Mouse (Mus musculus) heart, embryonic 13.5 days (tissue): ENCODE results near the gene Cacna1c. TPM values are rescaled to one million over a fixed set of nuclear protein-coding genes. Genes with fewer than 3 reads are reported as not detected.

Experiments
- ATAC-seq: fragments of 200-750 bp; cut with Nextera tagmentation; 2 replicates; pipeline ENCODE4 v1.8.0; 2017; ENCODE audit warnings: moderate TSS enrichment; ENCODE audit not compliant: insufficient number of reproducible peaks, low FRiP score, low TSS enrichment; ENCODE audit errors: extremely low read depth
- H3K27ac ChIP-seq: fragments of 300-500 bp; sonication (generic); replicated peaks from 2 replicates; pipeline ENCODE4 v1.5.1; 2015; ENCODE audit warnings: moderate library complexity, mild to moderate bottlenecking, inconsistent platforms
- H3K27me3 ChIP-seq: fragments of 300-500 bp; sonication (generic); replicated peaks from 2 replicates; pipeline ENCODE4 v1.6.1; 2015; ENCODE audit warnings: mild to moderate bottlenecking, inconsistent platforms
- H3K36me3 ChIP-seq: fragments of 300-500 bp; sonication (generic); 2 replicates; pipeline ENCODE4 v1.6.1; 2015; ENCODE audit warnings: mild to moderate bottlenecking, inconsistent platforms
- H3K4me1 ChIP-seq: fragments of 300-500 bp; sonication (generic); 2 replicates; pipeline ENCODE4 v1.6.1; 2015; ENCODE audit warnings: inconsistent platforms
- H3K4me2 ChIP-seq: fragments of 300-500 bp; sonication (generic); 2 replicates; pipeline ENCODE4 v1.6.1; 2015; ENCODE audit warnings: inconsistent platforms, mild to moderate bottlenecking, moderate library complexity
- H3K4me3 ChIP-seq: fragments of 300-500 bp; sonication (generic); 2 replicates; pipeline ENCODE4 v1.5.1; 2015; ENCODE audit warnings: moderate library complexity, mild to moderate bottlenecking, inconsistent platforms
- H3K9ac ChIP-seq: fragments of 300-500 bp; sonication (generic); 2 replicates; pipeline ENCODE4 v1.6.1; 2015; ENCODE audit warnings: inconsistent platforms, mild to moderate bottlenecking, moderate library complexity
- H3K9me3 ChIP-seq: fragments of 300-500 bp; sonication (generic); 2 replicates; pipeline ENCODE4 v1.6.1; 2016; ENCODE audit warnings: inconsistent platforms
- WGBS: fragments of 180-500 bp; shearing (Covaris S2); methylation state at CpG from one replicate; pipeline ENCODE4 v1.1.7; 2015; ENCODE audit warnings: mixed read lengths; 5-methylcytosine and 5-hydroxymethylcytosine counted together
- polyA plus RNA-seq: library from polyadenylated mRNA; unstranded; fragments of >200 nt; fragmentation: Nextera tagmentation; extraction: Ambion mirVana; gene quantifications from 2 replicates; pipeline ENCODE4 v1.2.1, GENCODE M21; 2015

The Cacna1c gene
- polyA plus RNA-seq, 1 experiment from 2014 or later, result 41.8 TPM

- Histone ChIP-seq H3K36me3 (no peaks in the 10 kb centered on the region), H3K4me3 (no peak overlapping the region), H3K9me3 (no peaks in the 10 kb centered on the region), H3K27me3 (no peaks in the 10 kb centered on the region), H3K9ac (no peak overlapping the region), H3K4me1 (peaks cover 62% of the 10 kb centered on the region), H3K4me2 (no peak overlapping the region), H3K27ac (peak overlapping the region; percentile 50)
- no peak for ATAC-seq
- WGBS, result 84% methylated on average over 8 of the region's 8 CpGs
These were observed 212.7 kb downstream of the Cacna1c start for GRCm38 (mm10) chr6:118983471-118984040.

DNA sequence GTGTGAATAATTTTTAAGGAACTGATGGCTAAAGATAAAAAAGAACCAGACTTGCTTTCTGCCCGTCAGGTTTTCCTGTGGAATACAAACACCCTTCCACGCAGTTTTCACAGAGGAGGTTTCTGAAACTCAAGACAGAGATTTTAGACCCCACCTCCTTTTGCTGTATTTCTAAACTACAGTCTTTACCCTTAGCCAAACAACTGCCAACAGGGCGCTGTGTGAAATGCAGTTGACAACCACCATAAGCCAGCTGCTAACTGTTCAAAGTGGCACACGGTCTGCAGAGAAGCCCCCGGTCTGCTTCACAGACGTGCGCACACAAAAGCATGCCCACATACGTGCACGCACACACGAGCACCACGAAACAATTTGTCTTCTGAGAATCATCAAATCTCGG, 216.0 kb downstream of the Cacna1c start:
- no peaks in the 10 kb centered on the region for H3K9me3 ChIP-seq
- no peak overlapping the region for H3K4me3 ChIP-seq
- H3K4me1 ChIP-seq, result peaks cover 68% of the 10 kb centered on the region
- no peaks in the 10 kb centered on the region for H3K27me3 ChIP-seq
- H3K27ac ChIP-seq, result no peak overlapping the region
- H3K36me3 ChIP-seq, result no peaks in the 10 kb centered on the region
- no peak overlapping the region for H3K4me2 ChIP-seq
- 66% methylated on average over 12 of the region's 12 CpGs for WGBS
- no peak for ATAC-seq
- no peak overlapping the region for H3K9ac ChIP-seq

DNA sequence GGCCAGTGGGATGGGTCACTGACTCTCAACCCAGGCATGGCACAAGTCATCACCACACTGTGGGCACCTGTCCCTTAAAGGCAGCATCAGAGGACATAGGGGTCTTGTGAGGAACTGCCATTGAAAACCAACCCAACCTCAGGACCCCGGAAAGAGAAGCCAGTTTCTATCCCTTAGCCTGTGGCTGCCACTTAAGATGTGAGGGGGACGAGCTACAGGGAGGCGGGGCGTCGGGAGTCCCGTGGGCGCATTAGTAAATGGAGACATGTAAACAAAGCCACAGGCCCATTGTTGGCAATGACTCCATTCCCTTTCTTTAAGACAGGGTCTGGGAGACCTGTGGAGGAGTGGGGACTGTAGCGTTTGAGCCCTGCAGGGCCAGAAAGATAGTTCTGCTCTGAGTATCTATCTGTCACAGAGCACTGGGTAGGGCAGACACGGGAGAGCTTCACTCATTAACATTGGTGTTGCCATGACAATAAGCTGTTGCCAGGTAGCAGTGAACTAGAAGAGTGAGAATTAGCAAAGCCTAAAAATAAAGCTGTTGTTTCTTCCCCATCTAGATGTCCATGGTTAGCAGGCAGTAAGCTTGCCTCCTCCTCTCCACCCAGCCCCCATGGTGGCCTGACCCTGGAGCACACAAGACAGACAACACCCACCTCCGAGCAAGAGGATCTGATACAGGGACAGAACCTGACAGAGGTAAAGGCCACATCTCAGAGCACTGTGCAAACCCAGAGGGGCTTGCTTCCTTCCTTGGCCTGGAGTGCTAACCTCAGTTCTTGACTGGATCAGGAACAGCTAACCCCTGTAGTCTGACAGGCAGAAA, 218.6 kb downstream of the Cacna1c start:
- no peak overlapping the region for H3K27ac ChIP-seq
- H3K27me3 ChIP-seq, result no peaks in the 10 kb centered on the region
- H3K4me3 ChIP-seq, result no peak overlapping the region
- no peaks in the 10 kb centered on the region for H3K36me3 ChIP-seq
- peaks cover 62% of the 10 kb centered on the region for H3K4me1 ChIP-seq
- H3K4me2 ChIP-seq, result no peak overlapping the region
- no peak for ATAC-seq
- H3K9me3 ChIP-seq, result no peaks in the 10 kb centered on the region
- H3K9ac ChIP-seq, result no peak overlapping the region
- WGBS, result 47% methylated on average over 10 of the region's 10 CpGs

GRCm38 (mm10) chr6:118976617-118977016, 219.6 kb downstream of the Cacna1c start:
- Histone ChIP-seq H3K36me3 (no peaks in the 10 kb centered on the region), H3K4me2 (no peak overlapping the region), H3K9me3 (no peaks in the 10 kb centered on the region), H3K27ac (no peak overlapping the region), H3K27me3 (no peaks in the 10 kb centered on the region), H3K4me3 (no peak overlapping the region), H3K9ac (no peak overlapping the region), H3K4me1 (peaks cover 63% of the 10 kb centered on the region)
- ATAC-seq, result no peak
- WGBS, result 86% methylated on average over 14 of the region's 14 CpGs

DNA sequence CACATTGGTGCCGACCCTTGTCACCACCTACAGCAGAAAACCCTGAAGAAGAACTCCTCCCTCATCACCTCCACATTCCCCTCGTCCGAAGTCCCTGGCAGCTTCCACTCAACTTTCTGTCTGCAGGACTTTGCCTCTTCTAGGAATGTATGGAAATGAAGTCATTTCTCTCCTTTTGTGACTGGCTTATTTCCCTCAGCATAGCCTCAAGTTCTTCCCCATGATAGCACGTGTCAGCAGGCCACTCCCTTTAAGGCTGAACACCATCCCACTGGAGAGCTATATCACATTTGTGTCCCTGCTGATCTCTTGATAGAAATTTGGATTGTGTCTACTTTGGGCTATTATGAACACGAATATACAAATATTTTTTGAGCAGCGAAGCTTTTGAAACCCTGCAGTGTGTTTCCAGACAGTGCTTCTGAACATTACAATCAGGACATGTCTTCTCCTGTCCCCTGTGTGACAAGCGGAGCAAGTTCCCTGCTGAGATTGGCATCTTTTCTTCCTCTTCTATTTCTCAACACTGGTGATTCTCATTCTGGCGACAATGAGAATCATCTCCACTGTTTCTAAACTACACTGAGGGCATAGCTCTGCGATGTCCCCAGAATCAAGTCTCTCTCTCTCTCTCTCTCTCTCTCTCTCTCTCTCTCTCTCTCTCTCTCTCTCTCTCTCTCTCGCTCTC, 224.2 kb downstream of the Cacna1c start:
- Histone ChIP-seq H3K27me3 (no peaks in the 10 kb centered on the region), H3K4me2 (no peak overlapping the region), H3K9me3 (no peaks in the 10 kb centered on the region), H3K36me3 (no peaks in the 10 kb centered on the region), H3K4me3 (no peak overlapping the region), H3K27ac (no peak overlapping the region), H3K9ac (no peak overlapping the region), H3K4me1 (peaks cover 50% of the 10 kb centered on the region)
- ATAC-seq, result no peak
- 60% methylated on average over 9 of the region's 10 CpGs for WGBS

DNA sequence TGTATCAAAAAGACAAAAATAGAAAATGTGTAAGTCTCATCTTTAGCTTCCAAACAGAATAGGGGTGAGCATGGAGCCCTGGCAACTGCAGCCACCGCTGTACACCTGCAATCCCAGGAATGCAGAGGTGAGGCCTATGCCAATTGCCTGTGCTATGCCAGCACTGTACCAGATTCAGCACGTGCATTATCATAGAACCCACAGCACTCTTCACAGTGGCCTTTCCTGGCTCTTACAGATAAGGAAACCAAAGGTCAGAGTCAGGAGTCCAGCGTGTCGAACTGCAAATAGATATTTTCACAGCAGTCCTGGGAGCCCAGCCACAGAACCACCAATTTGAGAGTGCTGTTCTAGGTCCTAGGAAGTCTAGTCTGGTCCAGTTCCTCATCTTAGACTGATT, 227.4 kb downstream of the Cacna1c start:
- H3K9me3 ChIP-seq, result no peaks in the 10 kb centered on the region
- no peak overlapping the region for H3K9ac ChIP-seq
- no peaks in the 10 kb centered on the region for H3K27me3 ChIP-seq
- 26% methylated on average over 4 of the region's 4 CpGs for WGBS
- ATAC-seq, result no peak
- no peak overlapping the region for H3K4me3 ChIP-seq
- H3K36me3 ChIP-seq, result no peaks in the 10 kb centered on the region
- H3K27ac ChIP-seq, result no peak overlapping the region
- H3K4me1 ChIP-seq, result peaks cover 63% of the 10 kb centered on the region
- no peak overlapping the region for H3K4me2 ChIP-seq

GRCm38 (mm10) chr6:118966904-118967303, 229.3 kb downstream of the Cacna1c start:
- 50% methylated on average over 4 of the region's 4 CpGs for WGBS
- Histone ChIP-seq H3K27ac (no peak overlapping the region), H3K36me3 (no peaks in the 10 kb centered on the region), H3K4me2 (no peak overlapping the region), H3K4me3 (no peak overlapping the region), H3K27me3 (no peaks in the 10 kb centered on the region), H3K4me1 (peaks cover 64% of the 10 kb centered on the region), H3K9me3 (no peaks in the 10 kb centered on the region), H3K9ac (no peak overlapping the region)
- ATAC-seq, result no peak

GRCm38 (mm10) chr6:118965577-118965976, 230.6 kb downstream of the Cacna1c start:
- Histone ChIP-seq H3K27me3 (no peaks in the 10 kb centered on the region), H3K9me3 (no peaks in the 10 kb centered on the region), H3K9ac (no peak overlapping the region), H3K27ac (no peak overlapping the region), H3K4me1 (peaks cover 64% of the 10 kb centered on the region), H3K4me2 (no peak overlapping the region), H3K36me3 (no peaks in the 10 kb centered on the region), H3K4me3 (no peak overlapping the region)
- 72% methylated on average over 2 of the region's 2 CpGs for WGBS
- no peak for ATAC-seq

GRCm38 (mm10) chr6:118963806-118964205, 232.4 kb downstream of the Cacna1c start:
- no peak overlapping the region for H3K4me3 ChIP-seq
- H3K27ac ChIP-seq, result peak overlapping the region; percentile 48
- H3K27me3 ChIP-seq, result no peaks in the 10 kb centered on the region
- peaks cover 71% of the 10 kb centered on the region for H3K4me1 ChIP-seq
- no peaks in the 10 kb centered on the region for H3K9me3 ChIP-seq
- H3K9ac ChIP-seq, result no peak overlapping the region
- no peak for ATAC-seq
- 59% methylated on average over 6 of the region's 6 CpGs for WGBS
- 0 out of 2 replicates have a peak overlapping the region, but pooled peaks have one; percentile 4 for H3K4me2 ChIP-seq
- H3K36me3 ChIP-seq, result no peaks in the 10 kb centered on the region

- H3K9me3 ChIP-seq, result no peaks in the 10 kb centered on the region
- 0 out of 2 replicates have a peak overlapping the region, but pooled peaks have one; percentile 4 for H3K4me2 ChIP-seq
- no peaks in the 10 kb centered on the region for H3K27me3 ChIP-seq
- no peaks in the 10 kb centered on the region for H3K36me3 ChIP-seq
- ATAC-seq, result no peak
- no peak overlapping the region for H3K4me3 ChIP-seq
- H3K9ac ChIP-seq, result no peak overlapping the region
- WGBS, result 40% methylated on average over 5 of the region's 5 CpGs
- peaks cover 73% of the 10 kb centered on the region for H3K4me1 ChIP-seq
- H3K27ac ChIP-seq, result peak overlapping the region; percentile 48; the same call in 1 of the 2 replicates
These were observed 232.9 kb downstream of the Cacna1c start for GRCm38 (mm10) chr6:118963283-118963682.

GRCm38 (mm10) chr6:118958529-118958928, 237.7 kb downstream of the Cacna1c start:
- H3K9me3 ChIP-seq, result no peaks in the 10 kb centered on the region
- peaks cover 80% of the 10 kb centered on the region for H3K4me1 ChIP-seq
- no peak overlapping the region for H3K9ac ChIP-seq
- H3K4me3 ChIP-seq, result no peak overlapping the region
- no peak overlapping the region for H3K27ac ChIP-seq
- H3K36me3 ChIP-seq, result no peaks in the 10 kb centered on the region
- ATAC-seq, result no peak
- no peaks in the 10 kb centered on the region for H3K27me3 ChIP-seq
- WGBS, result 88% methylated on average over 9 of the region's 9 CpGs
- H3K4me2 ChIP-seq, result no peak overlapping the region
